Mouse (Mus musculus): ENCODE results near the gene Limk2. TPM values are rescaled to one million over a fixed set of nuclear protein-coding genes. Genes with fewer than 3 reads are reported as not detected.

Limk2 gene
- total RNA-seq, 2 experiments from 2014 or later, result 85.6 to 101 TPM

GRCm38 (mm10) chr11:3381148-3381814, 27.7 kb downstream of the Limk2 start:
- DNase-seq (ENCODE audit: low spot score in 2 of 2), result no peak
- intact Hi-C loops (cut with DNase I), result no loop called here

GRCm38 (mm10) chr11:3379427-3379826, 29.6 kb downstream of the Limk2 start:
- intact Hi-C loops (cut with DNase I), result no loop called here

GRCm38 (mm10) chr11:3374741-3375140, 34.2 kb downstream of the Limk2 start:
- DNase-seq (ENCODE audit: low spot score in 2 of 2), result no peak
- intact Hi-C loops (cut with DNase I), result no loop called here

More at GRCm38 (mm10) chr11:3379427-3379826, 29.6 kb downstream of the Limk2 start:
- no peak for DNase-seq (ENCODE audit: low spot score in 2 of 2)

- intact Hi-C loops (cut with DNase I), result no loop called here
- peak in 1 of 2 experiments; percentile 16 for DNase-seq (ENCODE audit: low spot score in 2 of 2)
Measured at GRCm38 (mm10) chr11:3374293-3374645, 34.7 kb downstream of the Limk2 start.

GRCm38 (mm10) chr11:3373591-3374292, 35.2 kb downstream of the Limk2 start:
- intact Hi-C loops (cut with DNase I), result no loop called here
- DNase-seq (ENCODE audit: low spot score in 2 of 2), result peak in 1 of 2 experiments; percentile 21

GRCm38 (mm10) chr11:3371599-3372295, 37.2 kb downstream of the Limk2 start:
- DNase-seq (ENCODE audit: low spot score in 2 of 2), result no peak
- intact Hi-C loops (cut with DNase I), result no loop called here

- DNase-seq (ENCODE audit: low spot score in 2 of 2), result peak; percentile 83 to 94
- intact Hi-C loops (cut with DNase I), result no loop called here
Measured at GRCm38 (mm10) chr11:3370928-3371598, 37.9 kb downstream of the Limk2 start.

- intact Hi-C loops (cut with DNase I), result no loop called here
- DNase-seq (ENCODE audit: low spot score in 2 of 2), result no peak
Measured at GRCm38 (mm10) chr11:3370162-3370561, 38.8 kb downstream of the Limk2 start.

GRCm38 (mm10) chr11:3369449-3369848, 39.5 kb downstream of the Limk2 start:
- no peak for DNase-seq (ENCODE audit: low spot score in 2 of 2)
- intact Hi-C loops (cut with DNase I), result no loop called here

- intact Hi-C loops (cut with DNase I), result no loop called here
- DNase-seq (ENCODE audit: low spot score in 2 of 2), result no peak
Measured at GRCm38 (mm10) chr11:3368983-3369382, 40.0 kb downstream of the Limk2 start.

- DNase-seq (ENCODE audit: low spot score in 2 of 2), result no peak
- intact Hi-C loops (cut with DNase I), result no loop called here
Measured at GRCm38 (mm10) chr11:3366411-3366810, 42.6 kb downstream of the Limk2 start.

- intact Hi-C loops (cut with DNase I), result no loop called here
- no peak for DNase-seq (ENCODE audit: low spot score in 2 of 2)
Measured at GRCm38 (mm10) chr11:3362854-3363253, 46.1 kb downstream of the Limk2 start.

GRCm38 (mm10) chr11:3352990-3353585, 55.9 kb downstream of the Limk2 start:
- no peak for DNase-seq (ENCODE audit: low spot score in 2 of 2)
- intact Hi-C loops (cut with DNase I), result no loop called here

- DNase-seq (ENCODE audit: low spot score in 2 of 2), result no peak
- intact Hi-C loops (cut with DNase I), result no loop called here
Measured at GRCm38 (mm10) chr11:3352131-3352530, 56.9 kb downstream of the Limk2 start.

- DNase-seq (ENCODE audit: low spot score in 2 of 2), result no peak
- intact Hi-C loops (cut with DNase I), result no loop called here
Measured at GRCm38 (mm10) chr11:3349343-3349695, 59.7 kb downstream of the Limk2 start.

GRCm38 (mm10) chr11:3348576-3349342, 60.2 kb downstream of the Limk2 start:
- intact Hi-C loops (cut with DNase I), result no loop called here
- DNase-seq (ENCODE audit: low spot score in 2 of 2), result no peak

- DNase-seq (ENCODE audit: low spot score in 2 of 2), result no peak
- intact Hi-C loops (cut with DNase I), result loop anchor here (2.0 kb wide), 1 partner anchor 61 kb away; the partner anchor contains the start of gene Limk2
Measured at GRCm38 (mm10) chr11:3347835-3348195, 61.2 kb downstream of the Limk2 start.

GRCm38 (mm10) chr11:3347091-3347834, 61.7 kb downstream of the Limk2 start:
- DNase-seq (ENCODE audit: low spot score in 2 of 2), result peak; percentile 77 to 83
- intact Hi-C loops (cut with DNase I), result loop anchor here (2.0 kb wide), 1 partner anchor 62 kb away; the partner anchor contains the start of gene Limk2

Data from left cerebral cortex, postnatal 25 days (tissue).